Mouse (Mus musculus): ENCODE results near the gene Flvcr1. TPM values are rescaled to one million over a fixed set of nuclear protein-coding genes. Genes with fewer than 3 reads are reported as not detected.

Flvcr1 gene
- polyA plus RNA-seq (2015; fragmentation: Nextera tagmentation; extraction: Ambion mirVana): 7.2 and 7.9 TPM in 2 replicates

DNA sequence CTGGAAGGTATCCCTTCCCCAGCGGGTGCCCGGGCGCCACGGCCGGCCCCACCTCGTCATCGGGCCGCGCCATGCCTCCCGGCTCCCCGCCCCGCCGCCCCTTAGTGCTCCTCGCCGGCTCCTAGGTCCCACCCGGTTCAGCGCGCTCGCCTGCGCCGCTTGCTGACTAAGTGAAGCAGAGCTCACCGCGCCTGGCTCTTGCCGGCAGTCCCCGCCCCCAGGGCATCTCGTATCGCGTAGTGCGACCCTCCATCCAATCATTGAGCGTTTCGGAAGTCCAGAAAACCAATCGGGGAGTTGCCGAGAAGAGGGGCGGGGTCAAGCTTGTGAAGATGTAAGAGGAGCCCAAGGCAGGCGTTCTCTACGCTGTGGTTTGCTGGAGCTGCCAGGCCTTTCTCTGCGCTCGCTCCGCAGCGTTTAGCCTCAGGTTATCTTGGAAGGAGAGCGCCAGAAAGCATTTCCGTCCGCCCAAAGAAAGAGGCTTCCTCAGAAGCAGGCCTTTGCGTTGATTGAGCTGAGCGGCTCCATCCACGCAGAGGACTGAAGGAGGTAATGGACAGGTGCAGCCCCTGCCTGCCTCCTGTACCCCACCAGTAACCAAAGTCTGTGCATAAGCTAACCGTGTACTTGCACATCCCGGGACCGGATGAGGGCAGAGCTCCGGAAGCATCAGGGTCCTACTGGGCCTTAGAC lies at the start of gene Flvcr1:
Gene Flvcr1 (minus strand): TSS at position 138 of the 693 bp plus-strand sequence.
- under 1% methylated on average over 50 of the region's 50 CpGs for WGBS
- peaks cover 7% of the 10 kb centered on the region; the same call in 1 of the 2 replicates for H3K36me3 ChIP-seq

DNA sequence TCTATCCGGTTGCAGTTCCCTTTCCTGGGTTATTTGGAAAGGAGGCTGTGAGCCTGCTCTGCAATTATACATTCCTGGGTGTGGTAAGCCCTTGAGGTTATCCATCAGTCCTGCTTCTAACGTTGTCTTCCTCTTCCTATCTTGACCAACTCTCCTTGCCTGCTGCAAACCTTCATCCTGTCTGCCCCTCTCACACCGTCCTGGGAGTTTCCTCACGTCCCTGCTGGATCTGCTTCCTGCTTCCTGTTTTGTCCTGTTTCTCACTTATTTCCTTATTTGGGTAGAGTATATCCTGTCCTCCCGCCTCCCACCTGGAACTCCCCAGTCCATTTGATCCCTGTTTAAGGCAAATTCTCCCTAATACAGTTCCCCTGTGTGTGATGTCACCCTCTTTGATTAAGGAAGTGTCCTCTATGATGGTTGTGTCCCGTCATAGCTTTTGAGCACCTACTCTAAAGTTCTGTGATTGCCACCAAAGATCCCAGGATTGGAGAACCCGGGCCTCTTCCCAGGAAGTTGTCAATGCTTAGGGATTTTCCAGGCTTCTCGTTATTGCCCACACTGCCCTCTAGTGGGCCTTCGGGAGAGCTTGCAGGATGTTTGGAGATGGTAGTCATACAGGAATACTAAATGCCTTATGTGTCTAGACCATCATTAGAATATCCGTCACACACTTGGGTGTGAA lies 49.4 kb upstream of the Flvcr1 start:
- Histone ChIP-seq H3K4me2 (replicated peaks) (no peak overlapping the region), H3K4me3 (replicated peaks) (no peak overlapping the region), H3K9me3 (no peaks in the 10 kb centered on the region), H3K27me3 (no peaks in the 10 kb centered on the region), H3K9ac (replicated peaks) (no peak overlapping the region), H3K4me1 (replicated peaks) (no peaks in the 10 kb centered on the region), H3K27ac (no peak overlapping the region), H3K36me3 (peaks cover 43% of the 10 kb centered on the region)
- WGBS: 67% methylated on average over 10 of the region's 10 CpGs
- no peak for ATAC-seq

More for the DNA sequence above, at the start of gene Flvcr1:
- Histone ChIP-seq H3K27ac (peak within 1 kb of the TSS; percentile 93), H3K4me2 (replicated peaks) (peak within 1 kb of the TSS; percentile 98), H3K9ac (replicated peaks) (peak within 1 kb of the TSS; percentile 93), H3K9me3 (no peaks in the 10 kb centered on the region), H3K27me3 (no peaks in the 10 kb centered on the region), H3K4me1 (replicated peaks) (peaks cover 20% of the 10 kb centered on the region), H3K4me3 (replicated peaks) (peak within 1 kb of the TSS; percentile 76)
- ATAC-seq: peak; percentile 99

DNA sequence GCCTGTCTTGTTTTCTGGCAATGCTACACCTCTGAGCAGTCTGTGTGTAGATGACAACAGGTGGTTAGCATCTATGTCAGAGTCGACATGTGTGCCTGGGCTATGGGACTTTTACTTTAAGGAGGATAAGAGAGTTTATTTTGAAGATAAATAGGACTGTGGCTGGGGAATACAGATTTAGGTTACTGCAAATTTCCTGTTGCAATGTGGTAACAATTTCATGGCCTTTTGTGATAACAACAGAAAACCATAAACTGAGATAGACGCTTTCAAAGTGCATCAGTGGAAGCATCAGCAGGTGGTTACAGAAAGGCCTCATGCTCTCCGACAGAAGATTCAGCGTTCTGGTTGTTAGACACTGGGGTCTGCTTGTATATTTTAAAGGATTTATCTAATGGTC lies 47.5 kb upstream of the Flvcr1 start:
- peaks cover 52% of the 10 kb centered on the region for H3K36me3 ChIP-seq
- ATAC-seq: no peak
- 96% methylated on average over 4 of the region's 4 CpGs for WGBS

DNA sequence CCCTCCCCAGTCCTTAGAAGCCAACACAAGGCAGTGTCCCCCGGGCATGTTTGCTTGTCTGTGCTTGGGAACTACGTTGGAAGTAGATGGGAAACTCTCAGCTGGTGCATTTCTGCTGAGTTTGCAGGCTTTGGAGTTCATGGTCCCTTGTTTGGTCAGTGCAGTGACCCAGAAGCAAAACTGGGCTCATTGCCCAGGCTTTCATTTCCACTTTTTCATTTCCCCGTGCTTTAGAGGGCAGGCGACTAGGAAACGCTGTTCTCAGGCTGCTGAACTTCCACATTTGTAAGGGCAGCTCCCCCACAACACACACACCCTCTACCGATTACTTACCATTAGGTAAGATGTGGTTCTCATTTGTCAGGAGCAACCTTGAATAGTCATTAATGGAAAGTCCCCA lies 47.0 kb upstream of the Flvcr1 start:
- Histone ChIP-seq H3K4me1 (replicated peaks) (no peaks in the 10 kb centered on the region), H3K9me3 (no peaks in the 10 kb centered on the region), H3K9ac (replicated peaks) (no peak overlapping the region), H3K4me2 (replicated peaks) (no peak overlapping the region), H3K4me3 (replicated peaks) (no peak overlapping the region), H3K27ac (no peak overlapping the region), H3K27me3 (no peaks in the 10 kb centered on the region), H3K36me3 (peaks cover 51% of the 10 kb centered on the region)
- ATAC-seq: no peak
- 84% methylated on average over 6 of the region's 6 CpGs for WGBS

More for the DNA sequence above, 47.5 kb upstream of the Flvcr1 start:
- Histone ChIP-seq H3K9me3 (no peaks in the 10 kb centered on the region), H3K4me2 (replicated peaks) (no peak overlapping the region), H3K4me3 (replicated peaks) (no peak overlapping the region), H3K27ac (no peak overlapping the region), H3K27me3 (no peaks in the 10 kb centered on the region), H3K4me1 (replicated peaks) (no peaks in the 10 kb centered on the region), H3K9ac (replicated peaks) (no peak overlapping the region)

DNA sequence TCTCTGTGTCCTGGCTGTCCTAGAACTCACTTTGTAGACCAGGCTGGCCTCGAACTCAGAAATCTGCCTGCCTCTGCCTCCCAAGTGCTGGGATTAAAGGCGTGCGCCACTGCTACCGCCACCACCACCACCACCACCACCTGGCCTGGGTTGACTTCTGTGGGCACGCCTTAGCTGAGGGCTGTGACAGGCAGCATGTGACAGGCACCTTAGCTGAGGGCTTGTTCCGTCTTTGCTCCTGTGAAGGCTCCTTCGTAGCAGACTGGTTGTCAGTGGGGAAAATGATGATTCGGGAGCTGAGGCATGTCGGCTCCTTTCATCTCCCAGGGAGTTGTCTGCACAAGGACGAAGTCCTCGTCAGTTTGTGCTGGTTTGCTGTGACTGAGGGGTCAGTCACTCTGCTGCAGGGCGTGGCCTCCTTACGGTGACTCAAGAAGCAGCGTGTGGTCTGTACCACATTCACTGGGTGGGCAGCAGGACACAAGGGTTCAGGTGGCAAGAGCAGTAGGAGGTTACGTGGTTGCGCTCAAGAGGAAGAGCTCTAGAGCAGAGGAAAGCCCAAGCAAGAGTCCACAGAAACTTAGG lies 46.5 kb upstream of the Flvcr1 start:
- H3K9me3 ChIP-seq: no peaks in the 10 kb centered on the region
- no peak overlapping the region for H3K4me2 ChIP-seq (replicated peaks)
- H3K27ac ChIP-seq: no peak overlapping the region
- no peaks in the 10 kb centered on the region for H3K4me1 ChIP-seq (replicated peaks)
- 94% methylated on average over 16 of the region's 16 CpGs for WGBS
- H3K36me3 ChIP-seq: peaks cover 46% of the 10 kb centered on the region
- ATAC-seq: no peak
- no peak overlapping the region for H3K9ac ChIP-seq (replicated peaks)
- H3K4me3 ChIP-seq (replicated peaks): no peak overlapping the region
- H3K27me3 ChIP-seq: no peaks in the 10 kb centered on the region

DNA sequence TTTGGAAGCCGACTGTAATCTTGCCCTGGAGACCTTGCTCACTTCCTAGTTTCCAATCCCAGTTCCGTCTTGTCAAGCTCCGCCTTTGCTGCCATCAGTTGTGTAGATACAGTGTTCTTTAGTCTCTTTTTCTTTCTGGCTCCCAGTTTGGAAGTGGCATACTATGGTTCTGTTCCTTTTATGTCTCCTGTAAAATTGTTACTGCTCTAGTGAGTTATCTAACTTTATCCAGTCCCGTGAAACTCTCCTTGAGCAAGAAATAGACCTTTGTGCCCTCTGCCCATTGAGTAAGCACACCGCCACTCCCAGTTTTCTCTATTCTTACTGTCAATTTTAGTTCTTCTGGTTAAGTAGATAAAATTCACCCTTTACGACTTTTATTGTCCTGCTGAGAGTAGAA lies 45.7 kb upstream of the Flvcr1 start:
- ATAC-seq: no peak
- WGBS: 89% methylated on average over 6 of the region's 6 CpGs
- no peak overlapping the region for H3K4me3 ChIP-seq (replicated peaks)
- no peak overlapping the region for H3K4me2 ChIP-seq (replicated peaks)
- no peak overlapping the region for H3K9ac ChIP-seq (replicated peaks)
- no peaks in the 10 kb centered on the region for H3K9me3 ChIP-seq
- H3K27me3 ChIP-seq: no peaks in the 10 kb centered on the region
- peaks cover 40% of the 10 kb centered on the region for H3K36me3 ChIP-seq
- no peaks in the 10 kb centered on the region for H3K4me1 ChIP-seq (replicated peaks)
- no peak overlapping the region for H3K27ac ChIP-seq

DNA sequence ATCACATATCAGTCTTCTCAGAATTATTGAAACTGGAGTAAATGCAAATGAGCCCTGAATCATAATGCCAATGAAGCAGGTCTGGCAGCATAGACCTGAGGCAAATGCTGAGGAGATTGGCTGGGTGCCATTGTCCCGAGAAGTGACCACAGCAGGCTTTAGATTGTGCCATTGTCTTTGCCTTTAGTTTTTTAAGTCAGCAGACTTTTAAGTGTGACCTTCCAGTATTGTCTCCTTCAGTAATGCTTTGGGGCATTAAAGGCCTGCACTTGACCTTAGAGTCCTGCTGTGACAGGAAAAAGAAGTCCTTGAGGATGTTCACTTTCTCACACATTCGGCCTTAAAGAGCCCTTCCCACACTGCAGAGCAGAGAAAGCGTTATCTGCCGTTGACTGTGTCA lies 44.3 kb upstream of the Flvcr1 start:
- no peak overlapping the region for H3K27ac ChIP-seq
- peaks cover 43% of the 10 kb centered on the region for H3K36me3 ChIP-seq
- no peaks in the 10 kb centered on the region for H3K27me3 ChIP-seq
- H3K4me2 ChIP-seq (replicated peaks): no peak overlapping the region
- ATAC-seq: no peak
- H3K4me1 ChIP-seq (replicated peaks): no peaks in the 10 kb centered on the region
- no peak overlapping the region for H3K4me3 ChIP-seq (replicated peaks)
- WGBS: 81% methylated on average over 4 of the region's 4 CpGs
- no peak overlapping the region; the same call in 1 of the 2 replicates for H3K9ac ChIP-seq (replicated peaks)
- no peaks in the 10 kb centered on the region for H3K9me3 ChIP-seq

DNA sequence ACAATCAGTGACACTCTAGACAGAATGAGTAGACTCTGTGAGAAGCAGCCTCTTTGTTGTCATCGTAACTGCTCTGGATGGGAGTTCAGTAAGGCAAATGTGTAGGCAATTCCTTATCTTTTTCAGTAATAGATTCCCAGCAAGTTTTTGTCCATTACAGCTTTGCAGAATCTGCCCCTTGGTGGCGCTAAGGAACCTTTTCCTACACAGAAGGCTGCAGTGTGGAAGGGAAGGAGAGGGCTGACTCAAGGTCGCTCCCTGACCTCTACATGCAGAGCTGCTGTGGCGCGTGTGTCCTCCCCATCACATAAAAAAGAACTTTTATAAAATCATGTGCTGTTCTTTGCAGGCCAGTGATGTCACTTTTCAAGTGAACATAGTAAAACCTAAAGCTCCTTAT lies 42.4 kb upstream of the Flvcr1 start:
- Histone ChIP-seq H3K4me2 (replicated peaks) (no peak overlapping the region), H3K4me1 (replicated peaks) (peaks cover 7% of the 10 kb centered on the region), H3K9ac (replicated peaks) (no peak overlapping the region), H3K9me3 (no peaks in the 10 kb centered on the region), H3K27ac (no peak overlapping the region), H3K27me3 (no peaks in the 10 kb centered on the region), H3K36me3 (peaks cover 40% of the 10 kb centered on the region), H3K4me3 (replicated peaks) (no peak overlapping the region)
- 88% methylated on average over 5 of the region's 5 CpGs for WGBS
- no peak for ATAC-seq

DNA sequence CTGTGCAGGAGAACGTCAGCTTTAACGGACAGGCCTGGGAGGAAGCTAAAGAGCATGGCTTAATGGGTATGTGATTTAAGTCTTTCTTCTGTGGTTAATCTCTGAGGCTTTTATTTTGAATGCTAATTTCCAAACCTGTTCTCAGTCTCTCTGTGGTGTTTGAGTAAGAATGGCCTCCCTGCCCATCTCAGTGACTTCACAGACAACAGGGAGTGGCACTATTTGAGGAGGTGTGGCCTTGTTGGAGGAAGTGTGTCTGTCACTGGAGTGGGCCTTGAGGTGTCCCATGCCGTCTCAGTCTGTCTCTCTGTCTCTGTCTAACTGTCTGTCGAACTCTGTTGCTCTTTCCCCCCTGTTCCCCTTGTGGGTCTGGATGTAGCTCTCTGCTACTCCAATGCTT lies 39.2 kb upstream of the Flvcr1 start:
- Histone ChIP-seq H3K4me3 (replicated peaks) (no peak overlapping the region), H3K27me3 (no peaks in the 10 kb centered on the region), H3K4me2 (replicated peaks) (no peak overlapping the region), H3K9me3 (no peaks in the 10 kb centered on the region), H3K27ac (no peak overlapping the region), H3K36me3 (peaks cover 21% of the 10 kb centered on the region), H3K9ac (replicated peaks) (no peak overlapping the region), H3K4me1 (replicated peaks) (peaks cover 18% of the 10 kb centered on the region)
- no peak for ATAC-seq
- WGBS: 87% methylated on average over 4 of the region's 4 CpGs

DNA sequence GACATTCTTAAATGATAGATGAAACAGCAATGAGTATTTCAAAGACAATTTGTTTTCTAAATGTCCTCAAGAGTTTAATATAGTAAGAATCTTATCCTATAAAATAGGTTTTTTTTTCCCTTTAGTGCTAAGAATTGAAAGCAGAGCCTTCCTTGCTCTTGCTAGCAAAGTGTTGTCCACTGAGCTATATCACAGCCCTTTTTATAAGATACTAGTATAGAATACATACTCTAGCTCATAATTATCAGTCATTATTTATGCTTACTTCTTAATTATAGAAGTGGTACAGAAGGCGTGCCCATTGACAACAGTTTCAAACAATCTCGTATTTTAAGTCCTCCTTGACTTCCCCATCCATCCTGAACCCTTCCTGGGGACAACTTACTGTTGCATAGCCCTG lies 38.6 kb upstream of the Flvcr1 start:
- H3K27ac ChIP-seq: no peak overlapping the region
- H3K36me3 ChIP-seq: peaks cover 15% of the 10 kb centered on the region
- no peaks in the 10 kb centered on the region for H3K9me3 ChIP-seq
- no peak overlapping the region for H3K4me3 ChIP-seq (replicated peaks)
- no peaks in the 10 kb centered on the region for H3K27me3 ChIP-seq
- ATAC-seq: no peak
- WGBS: 95% methylated on average over 2 of the region's 2 CpGs
- no peak overlapping the region for H3K9ac ChIP-seq (replicated peaks)
- peaks cover 18% of the 10 kb centered on the region for H3K4me1 ChIP-seq (replicated peaks)
- no peak overlapping the region for H3K4me2 ChIP-seq (replicated peaks)

DNA sequence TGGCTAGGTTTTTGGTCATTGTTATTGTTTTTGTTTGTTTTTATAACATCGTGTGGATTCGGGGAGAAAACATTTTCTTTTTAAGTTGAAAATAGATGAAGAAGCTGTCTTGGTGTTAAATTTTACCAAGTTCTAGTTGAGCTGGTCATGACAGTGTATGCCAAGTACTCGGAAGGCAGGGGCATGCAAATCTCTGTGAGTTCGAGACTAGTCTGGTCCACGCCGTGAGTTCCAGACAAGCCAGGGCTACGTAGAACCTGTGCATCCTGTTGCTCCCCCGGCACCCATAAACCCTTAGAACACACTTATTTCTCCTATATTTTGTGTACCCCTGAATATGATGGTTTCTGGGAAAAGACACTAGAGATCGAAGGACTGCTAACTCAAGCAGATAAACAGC lies 37.7 kb upstream of the Flvcr1 start:
- Histone ChIP-seq H3K27me3 (no peaks in the 10 kb centered on the region), H3K4me2 (replicated peaks) (peak overlapping the region; percentile 82), H3K9ac (replicated peaks) (peak overlapping the region; percentile 61), H3K27ac (no peak overlapping the region), H3K4me1 (replicated peaks) (peaks cover 18% of the 10 kb centered on the region), H3K9me3 (no peaks in the 10 kb centered on the region), H3K4me3 (replicated peaks) (peak overlapping the region; percentile 88), H3K36me3 (0 out of 2 replicates have a peak, but pooled peaks cover 11% of the 10 kb centered on the region)
- no peak for ATAC-seq
- 63% methylated on average over 9 of the region's 9 CpGs for WGBS

DNA sequence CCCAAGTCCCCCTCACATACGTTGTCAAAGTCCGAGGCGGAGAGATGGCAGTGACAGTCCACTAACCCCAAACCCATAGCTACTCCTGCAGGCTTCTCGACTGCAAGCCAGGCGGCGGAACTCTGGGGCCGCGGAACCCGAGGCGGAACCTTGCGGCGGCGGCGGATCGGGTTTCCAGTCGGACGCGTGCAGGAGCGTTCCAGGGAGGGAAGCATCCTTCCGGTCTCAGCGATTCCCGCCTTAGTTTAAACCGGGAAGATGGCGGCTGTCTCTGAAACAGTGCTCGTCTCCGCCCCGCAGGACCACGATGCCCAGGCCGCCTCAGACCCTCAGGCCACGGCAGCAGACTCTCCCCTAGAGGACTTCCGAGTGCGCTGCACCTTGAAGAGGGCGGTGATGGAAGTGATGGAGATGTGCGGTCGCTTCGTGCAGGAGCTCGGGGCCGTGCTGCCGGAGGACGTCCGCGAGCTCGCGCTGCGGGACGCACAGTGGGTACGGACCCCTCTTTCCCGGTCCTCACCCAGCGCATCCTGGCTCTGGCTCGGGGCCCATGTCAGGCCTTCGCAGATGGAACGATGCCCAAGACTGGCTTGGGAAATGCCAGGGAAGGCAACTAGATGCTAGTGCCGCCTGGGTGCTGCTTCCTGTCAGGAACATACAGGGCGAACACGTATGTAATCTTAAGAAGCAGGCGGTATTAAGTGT lies 37.0 kb upstream of the Flvcr1 start, which contains the start of the genes Tatdn3 and Nsl1:
Gene Tatdn3 (minus strand): TSS at position 152 of the 705 bp plus-strand sequence.
Gene Nsl1 (plus strand): TSS at position 232 of the 705 bp plus-strand sequence.
- Histone ChIP-seq H3K4me3 (replicated peaks) (peak within 1 kb of the TSS; percentile 88), H3K27ac (peak within 1 kb of the TSS; percentile 60; the same call in 1 of the 2 replicates), H3K36me3 (0 out of 2 replicates have a peak, but pooled peaks cover 4% of the 10 kb centered on the region), H3K9me3 (no peaks in the 10 kb centered on the region), H3K27me3 (no peaks in the 10 kb centered on the region), H3K9ac (replicated peaks) (peak within 1 kb of the TSS; percentile 81), H3K4me2 (replicated peaks) (peak within 1 kb of the TSS; percentile 82), H3K4me1 (replicated peaks) (peaks cover 18% of the 10 kb centered on the region)
- ATAC-seq: peak; percentile 96
- WGBS: under 1% methylated on average over 56 of the region's 56 CpGs
